Mouse (Mus musculus) adrenal gland, adult 2 months (tissue): ENCODE results near the gene Synpr. TPM values are rescaled to one million over a fixed set of nuclear protein-coding genes. Genes with fewer than 3 reads are reported as not detected.

Source experiments
- DNase-seq: peaks from one replicate; pipeline ENCODE4 v3.0.0; 2021
- polyA plus RNA-seq: library from polyadenylated mRNA; depleted of rRNA; stranded (reverse); fragments of >200 nt; gene quantifications from 2 replicates; pipeline ENCODE4 v1.2.3, GENCODE M21; 2012
- total RNA-seq, 2 experiments: library from RNA; stranded (reverse); gene quantifications; 2 replicates each; pipeline ENCODE4 v1.2.3; 2021

Synpr gene
- total and polyA plus RNA-seq, 3 experiments: 1.8 to 13.9 (median 5.0) TPM

- peak; percentile 4 for DNase-seq
These were observed 266.6 kb downstream of the Synpr start for GRCm38 (mm10) chr14:13551209-13551608.

- DNase-seq: peak; percentile 21
These were observed 269.2 kb downstream of the Synpr start for GRCm38 (mm10) chr14:13553616-13554370.

GRCm38 (mm10) chr14:13554631-13555030 lies 270.1 kb downstream of the Synpr start:
- DNase-seq: peak; percentile 7

- no peak for DNase-seq
These were observed 273.5 kb downstream of the Synpr start for GRCm38 (mm10) chr14:13558117-13558516.

GRCm38 (mm10) chr14:13567250-13567649 lies 282.7 kb downstream of the Synpr start:
- DNase-seq: peak; percentile 13

- DNase-seq: no peak
These were observed 283.4 kb downstream of the Synpr start for GRCm38 (mm10) chr14:13567996-13568395.

- no peak for DNase-seq
These were observed 287.4 kb downstream of the Synpr start for GRCm38 (mm10) chr14:13571941-13572340.

GRCm38 (mm10) chr14:13572530-13572929 lies 287.9 kb downstream of the Synpr start:
- no peak for DNase-seq

GRCm38 (mm10) chr14:13578101-13578500 lies 293.5 kb downstream of the Synpr start:
- DNase-seq: no peak

- no peak for DNase-seq
These were observed 294.2 kb downstream of the Synpr start for GRCm38 (mm10) chr14:13578744-13579143.

GRCm38 (mm10) chr14:13593321-13593940 lies 308.9 kb downstream of the Synpr start:
- no peak for DNase-seq

GRCm38 (mm10) chr14:13596251-13596650 lies 311.7 kb downstream of the Synpr start:
- DNase-seq: peak; percentile 18

- no peak for DNase-seq
These were observed 312.6 kb downstream of the Synpr start for GRCm38 (mm10) chr14:13597204-13597603.

- DNase-seq: no peak
These were observed 336.0 kb downstream of the Synpr start for GRCm38 (mm10) chr14:13620531-13620930.

GRCm38 (mm10) chr14:13649865-13650264 lies 365.3 kb downstream of the Synpr start:
- no peak for DNase-seq

- no peak for DNase-seq
These were observed 366.5 kb downstream of the Synpr start for GRCm38 (mm10) chr14:13651039-13651438.

- no peak for DNase-seq
These were observed 367.1 kb downstream of the Synpr start for GRCm38 (mm10) chr14:13651541-13652298.
